Mouse (Mus musculus) kidney, adult 2 months (tissue): Measurements from ENCODE around the gene Vps36. TPM values are rescaled to one million over a fixed set of nuclear protein-coding genes. Genes with fewer than 3 reads are reported as not detected.

Experiments
- DNase-seq: peaks from one replicate; pipeline ENCODE4 v3.0.0; 2021
- H3K27ac ChIP-seq: fragments of 200-500 bp; 2 replicates; pipeline ENCODE4 v1.5.1; 2012; ENCODE audit warnings: low read depth, low read length, control low read depth, inconsistent platforms; ENCODE audit not compliant: insufficient read depth
- H3K27me3 ChIP-seq: fragments of 200-500 bp; replicated peaks from 2 replicates; pipeline ENCODE4 v1.6.1; 2012; ENCODE audit warnings: mild to moderate bottlenecking, moderate library complexity, low read length, inconsistent platforms; ENCODE audit not compliant: control insufficient read depth, insufficient read depth
- H3K36me3 ChIP-seq: fragments of 200-500 bp; 2 replicates; pipeline ENCODE4 v1.6.1; 2012; ENCODE audit warnings: mild to moderate bottlenecking, moderate library complexity, low read length, inconsistent platforms; ENCODE audit not compliant: control insufficient read depth, insufficient read depth
- H3K4me1 ChIP-seq: fragments of 200-500 bp; 2 replicates; pipeline ENCODE4 v1.6.1; 2011; ENCODE audit warnings: low read length; ENCODE audit not compliant: control insufficient read depth, insufficient read depth
- H3K4me3 ChIP-seq: fragments of 200-500 bp; 2 replicates; pipeline ENCODE4 v1.5.1; 2011; ENCODE audit warnings: mild to moderate bottlenecking, low read depth, low read length, control low read depth; ENCODE audit not compliant: insufficient read depth
- CTCF ChIP-seq: fragments of 200-500 bp; conservative IDR thresholded peaks from 2 replicates; pipeline ENCODE4 v1.5.1; 2011; ENCODE audit warnings: low read depth, mild to moderate bottlenecking, control low read depth, low read length, moderate library complexity, mixed read lengths; ENCODE audit not compliant: insufficient read depth, insufficient read length
- POLR2A ChIP-seq: fragments of 200-500 bp; IDR thresholded peaks from one replicate; pipeline ENCODE4 v1.6.1; 2011; ENCODE audit warnings: low read depth, low read length, control low read depth
- WGBS: fragments of 180-500 bp; shearing (Covaris S2); methylation state at CpG from one replicate; pipeline ENCODE4 v1.1.7; 2018; 5-methylcytosine and 5-hydroxymethylcytosine counted together
- polyA plus RNA-seq: library from polyadenylated mRNA; depleted of rRNA; stranded (reverse); fragments of >200 nt; gene quantifications from 2 replicates; pipeline ENCODE4 v1.2.3, GENCODE M21; 2012; rRNA removed

Gene Vps36
- polyA plus RNA-seq, 1 experiment, result 15.0 TPM

- Histone ChIP-seq H3K27me3 (no peaks in the 10 kb centered on the region), H3K27ac (no peak overlapping the region), H3K4me1 (no peaks in the 10 kb centered on the region), H3K4me3 (no peak overlapping the region), H3K36me3 (no peaks in the 10 kb centered on the region)
- DNase-seq, result no peak
- TF ChIP-seq POLR2A (no peak), CTCF (no peak)
- whole genome bisulfite sequencing, result 86% methylated on average over 1 of the region's 1 CpGs
These were observed 72.6 kb downstream of the Vps36 start for GRCm38 (mm10) chr8:22265194-22265593.

GRCm38 (mm10) chr8:22266809-22267208 lies 74.2 kb downstream of the Vps36 start:
- DNase-seq, result no peak
- 93% methylated on average over 3 of the region's 3 CpGs for WGBS
- TF ChIP-seq CTCF, result no peak
- no peak for TF ChIP-seq POLR2A
- Histone ChIP-seq H3K27ac (no peak overlapping the region), H3K4me3 (no peak overlapping the region), H3K4me1 (no peaks in the 10 kb centered on the region), H3K36me3 (no peaks in the 10 kb centered on the region), H3K27me3 (no peaks in the 10 kb centered on the region)

Other genes starting within 250 kb of the Vps36 start
- gene Defb13, start 246.0 kb upstream of the Vps36 start, polyA plus RNA-seq, result not detected in 2 replicates
- gene Fam90a1a, start 234.1 kb upstream of the Vps36 start, polyA plus RNA-seq, result 0.05 TPM in 1 of 2 replicates, not detected in the other
- not detected in 2 replicates for gene Ccdc70, start 223.0 kb upstream of the Vps36 start, polyA plus RNA-seq
- gene Atp7b, start 132.5 kb upstream of the Vps36 start, polyA plus RNA-seq, result 1.1 and 1.4 TPM in 2 replicates
- 3.6 and 5.7 TPM in 2 replicates for gene Alg11, start 132.1 kb upstream of the Vps36 start, polyA plus RNA-seq
- gene Nek5, start 67.8 kb upstream of the Vps36 start, polyA plus RNA-seq, result 0.59 and 0.65 TPM in 2 replicates
- 1.6 and 1.7 TPM in 2 replicates for gene Nek3, start 26.4 kb upstream of the Vps36 start, polyA plus RNA-seq
- gene Ckap2, start 7.0 kb upstream of the Vps36 start, polyA plus RNA-seq, result 0.38 and 0.64 TPM in 2 replicates
- 2.7 and 3.1 TPM in 2 replicates for gene Thsd1, start 34.5 kb downstream of the Vps36 start, polyA plus RNA-seq
- gene Tpte, start 90.6 kb downstream of the Vps36 start, polyA plus RNA-seq, result not detected in 2 replicates
- gene Slc25a15, start 205.8 kb downstream of the Vps36 start, polyA plus RNA-seq, result 53.8 and 60.2 TPM in 2 replicates
- 9.2 and 10.5 TPM in 2 replicates for gene Mrps31, start 218.6 kb downstream of the Vps36 start, polyA plus RNA-seq